Mouse (Mus musculus): ENCODE results near the gene Adamts14.

The Adamts14 gene

DNA sequence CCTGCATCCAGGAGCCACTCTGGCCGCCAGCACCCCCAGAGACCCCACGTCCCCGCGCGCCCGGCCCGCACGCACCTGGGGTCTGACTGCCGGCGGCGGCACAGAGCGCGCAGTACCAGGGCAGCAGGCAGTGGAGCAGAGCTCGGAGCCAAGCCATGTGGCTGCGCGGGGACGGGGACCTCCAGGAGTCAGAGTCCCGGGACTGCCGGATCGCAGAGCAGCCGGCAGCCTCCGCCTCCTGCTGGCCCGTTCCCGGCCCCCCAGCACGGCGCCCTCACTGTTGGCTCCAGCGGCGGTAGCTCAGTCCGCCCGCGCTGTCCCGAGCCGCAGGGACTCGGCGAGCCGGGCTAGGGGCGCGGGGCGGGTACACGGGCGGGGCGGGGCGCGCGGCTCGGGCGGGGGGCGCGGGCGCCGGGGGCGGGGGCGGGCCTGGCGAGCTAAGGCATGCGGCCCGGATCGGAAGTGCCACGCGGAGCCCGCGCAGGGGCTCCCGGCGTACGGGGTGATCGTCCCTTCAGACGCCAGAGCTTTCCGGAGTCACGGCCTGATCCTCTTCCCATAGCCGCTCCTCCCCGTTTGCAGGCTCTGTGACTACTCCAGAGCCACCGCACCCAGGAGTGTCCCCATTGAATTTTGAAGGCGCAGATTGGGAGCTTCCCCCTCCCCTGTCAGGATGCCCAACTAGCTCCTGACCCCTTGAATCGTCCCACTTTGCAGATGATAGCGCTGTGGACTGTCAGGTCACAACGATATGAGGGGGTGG is at the start of gene Adamts14:
Gene Adamts14 (minus strand): TSS at position 358 of the 763 bp plus-strand sequence.
- DNase-seq (ENCODE audit: low spot score) = no peak

DNA sequence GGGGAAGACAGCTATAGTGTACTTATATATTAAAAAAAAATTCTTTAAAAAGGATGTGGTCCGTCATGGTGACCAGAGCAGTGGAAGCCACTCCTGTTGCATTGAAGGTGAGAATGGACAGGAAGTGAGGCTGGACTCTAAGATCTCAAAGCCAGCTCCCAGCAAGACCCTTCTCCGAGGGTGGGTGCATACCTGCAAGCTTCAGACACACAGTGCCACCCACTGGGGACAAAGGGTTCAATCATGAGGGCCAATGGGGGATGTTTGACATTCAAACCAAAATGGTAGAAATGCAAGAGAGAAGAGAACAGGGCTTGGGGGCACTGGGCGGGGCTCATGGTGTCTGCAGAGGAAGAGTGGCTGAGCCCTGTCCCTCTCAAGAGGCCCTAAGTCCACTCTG is 45.3 kb upstream of the Adamts14 start:
- DNase-seq (ENCODE audit: low spot score) = no peak

DNA sequence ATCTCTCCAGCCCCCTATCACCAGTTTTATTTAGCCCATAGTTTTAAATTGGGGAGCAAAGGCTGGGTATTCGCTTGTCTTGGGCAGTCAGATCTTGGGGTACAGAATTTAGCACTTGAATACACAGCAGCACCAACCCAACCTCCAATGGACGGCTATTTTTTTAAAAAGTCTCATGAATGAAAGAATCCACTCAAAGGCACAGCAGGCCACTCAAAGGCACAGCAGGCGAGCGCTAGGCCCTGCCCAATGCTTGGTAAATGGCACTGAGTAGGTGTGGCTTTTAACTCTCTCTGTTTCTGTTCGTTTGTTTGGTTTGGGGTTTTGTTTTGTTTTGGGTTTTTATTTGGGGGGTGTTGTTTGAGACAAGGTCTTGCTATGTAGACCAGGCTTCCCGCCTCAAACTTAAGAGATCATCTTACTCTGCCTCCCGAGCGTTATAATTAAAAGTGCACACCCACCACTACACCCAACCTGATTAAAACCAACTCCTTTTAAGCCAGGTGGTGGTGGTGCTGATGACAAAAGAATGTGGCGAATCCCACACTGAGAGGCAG is 42.2 kb upstream of the Adamts14 start:
- DNase-seq (ENCODE audit: low spot score) = no peak

DNA sequence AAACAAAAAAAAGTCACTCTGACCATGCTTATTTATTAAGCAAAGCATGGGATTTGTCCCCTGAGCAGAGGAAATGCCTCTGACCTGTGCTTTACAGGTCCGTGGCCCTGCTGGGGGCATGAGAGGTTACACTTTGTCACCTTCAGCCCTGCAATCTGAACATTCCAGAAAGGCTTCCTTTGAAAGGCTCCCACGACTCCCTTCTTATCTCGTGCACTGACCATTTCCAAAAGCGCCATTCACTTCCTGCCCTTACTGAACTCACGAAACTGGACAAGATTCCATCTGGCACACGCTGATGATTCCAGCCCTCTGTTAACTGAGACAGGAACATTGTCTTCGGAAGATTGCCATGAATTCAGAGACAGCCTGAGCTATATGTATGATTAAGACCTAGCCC is 40.5 kb upstream of the Adamts14 start:
- no peak for DNase-seq (ENCODE audit: low spot score)

DNA sequence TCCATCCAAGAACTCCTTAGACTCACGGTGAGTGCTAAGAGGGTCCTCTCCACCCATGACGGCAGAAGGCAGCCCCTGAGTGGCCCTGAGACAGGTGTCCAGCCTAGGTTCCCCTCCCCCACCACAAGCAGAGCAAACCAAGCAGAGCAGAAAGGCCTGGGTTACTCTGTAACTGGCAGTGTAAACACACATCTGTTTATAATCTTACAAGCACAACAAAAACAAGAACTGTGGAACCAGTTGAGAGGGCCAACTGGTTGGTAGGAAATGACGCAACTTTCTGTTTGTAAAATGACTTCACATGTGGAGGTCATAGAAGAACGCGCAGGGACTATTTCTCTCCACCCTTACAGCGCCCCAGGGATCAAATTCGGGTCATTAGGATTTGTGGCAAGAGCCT is 39.5 kb upstream of the Adamts14 start:
- DNase-seq (ENCODE audit: low spot score) = peak; percentile 75

DNA sequence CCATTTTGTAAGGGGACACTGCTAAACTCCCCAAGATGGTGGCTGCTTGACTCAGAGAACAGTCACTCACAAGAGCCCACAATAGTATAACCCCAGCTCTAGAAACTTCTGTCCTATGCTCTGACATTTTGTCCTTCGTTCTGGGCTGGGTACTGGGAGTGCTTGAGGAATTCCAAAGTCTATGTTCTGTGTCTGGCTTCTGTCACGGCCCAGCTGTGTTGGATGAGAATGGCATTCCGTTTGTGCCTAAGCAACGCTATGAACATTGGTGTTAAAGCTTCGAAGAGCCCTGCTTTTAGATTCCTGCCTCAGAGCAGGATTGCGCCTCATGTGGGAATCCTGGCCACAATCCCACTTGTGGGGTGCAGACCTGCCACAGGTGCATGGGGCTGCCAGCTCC is 38.9 kb upstream of the Adamts14 start:
- no peak for DNase-seq (ENCODE audit: low spot score)

DNA sequence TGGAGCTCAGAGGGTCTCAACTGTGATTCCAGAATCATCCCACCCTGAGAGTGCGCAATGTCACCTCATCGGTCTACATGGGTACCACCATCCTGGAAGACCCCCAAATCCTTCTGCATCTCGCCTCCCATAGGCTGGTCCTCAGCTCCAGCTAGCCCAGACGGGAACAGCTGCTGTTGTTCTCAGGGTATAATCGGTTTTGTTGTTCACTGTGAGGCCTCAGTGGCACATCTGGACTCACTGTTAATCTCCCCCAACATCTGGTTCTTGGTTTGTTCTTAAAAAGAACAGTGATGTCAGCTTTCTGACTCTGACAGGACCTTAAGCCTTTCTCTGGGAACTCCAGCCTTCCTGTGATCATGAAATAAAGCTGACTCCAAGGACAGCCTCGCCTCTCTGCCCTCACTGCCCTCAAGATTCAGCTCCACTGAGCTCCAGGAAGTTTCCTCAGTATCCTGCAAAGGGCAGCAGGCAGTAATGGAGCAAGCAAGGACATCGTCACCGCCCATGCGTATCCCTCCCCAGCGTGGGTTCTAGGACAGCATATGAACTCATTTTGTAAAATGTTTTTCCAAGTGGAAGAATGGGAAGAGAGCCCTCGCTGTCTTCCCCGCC is 35.6 kb upstream of the Adamts14 start:
- DNase-seq (ENCODE audit: low spot score) = no peak

DNA sequence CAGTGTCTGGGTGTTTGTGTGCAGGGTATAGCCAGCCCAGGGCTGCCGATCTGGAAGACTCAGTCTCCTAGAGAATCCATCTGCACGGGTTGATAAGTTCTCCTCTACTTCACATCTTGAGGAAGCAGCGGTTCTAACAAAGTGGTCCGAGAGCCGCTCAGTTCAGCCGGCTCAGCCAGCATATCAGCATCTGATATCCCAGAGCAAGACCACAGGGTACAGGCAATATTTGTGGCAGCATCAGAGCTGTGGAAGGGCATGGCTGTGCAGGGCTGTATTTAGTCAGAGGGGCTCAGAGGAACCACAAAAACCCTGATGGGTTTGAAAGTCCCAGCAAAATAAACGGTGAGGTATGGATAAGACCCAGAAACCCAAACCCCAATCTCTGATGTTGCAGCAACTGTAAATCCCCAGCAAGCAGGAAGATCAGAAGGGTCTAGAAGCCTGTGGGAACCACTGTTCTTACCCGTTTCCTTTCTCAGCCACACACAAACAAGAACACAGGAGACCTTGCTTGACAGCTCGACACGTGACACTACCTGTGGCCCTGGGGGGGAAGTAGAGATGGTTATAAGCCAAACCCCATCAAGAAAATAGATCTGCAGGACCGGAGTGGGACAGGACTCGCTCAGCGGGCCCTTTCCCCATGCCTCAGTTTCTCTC is 32.8 kb upstream of the Adamts14 start:
- DNase-seq (ENCODE audit: low spot score) = no peak

DNA sequence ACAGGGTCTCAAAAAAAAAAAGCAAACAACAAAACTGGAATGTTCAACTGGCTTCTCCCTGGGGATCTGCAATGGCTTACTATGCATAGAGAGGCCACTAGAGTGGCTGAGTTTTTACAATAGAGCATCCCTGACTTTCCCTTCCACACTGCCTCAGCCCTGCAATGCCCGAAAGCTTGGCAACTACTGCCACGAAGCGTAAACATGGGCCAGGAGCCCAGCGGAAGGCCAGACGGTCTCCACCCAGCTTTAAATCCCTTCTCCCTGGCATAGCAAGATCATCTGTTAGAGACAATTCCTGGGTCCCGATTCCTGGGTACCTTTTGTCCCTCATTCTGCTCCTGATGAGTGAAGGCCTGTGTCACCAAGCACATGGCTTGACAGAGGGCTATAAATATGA is 30.8 kb upstream of the Adamts14 start:
- peak; percentile 19 for DNase-seq (ENCODE audit: low spot score)

DNA sequence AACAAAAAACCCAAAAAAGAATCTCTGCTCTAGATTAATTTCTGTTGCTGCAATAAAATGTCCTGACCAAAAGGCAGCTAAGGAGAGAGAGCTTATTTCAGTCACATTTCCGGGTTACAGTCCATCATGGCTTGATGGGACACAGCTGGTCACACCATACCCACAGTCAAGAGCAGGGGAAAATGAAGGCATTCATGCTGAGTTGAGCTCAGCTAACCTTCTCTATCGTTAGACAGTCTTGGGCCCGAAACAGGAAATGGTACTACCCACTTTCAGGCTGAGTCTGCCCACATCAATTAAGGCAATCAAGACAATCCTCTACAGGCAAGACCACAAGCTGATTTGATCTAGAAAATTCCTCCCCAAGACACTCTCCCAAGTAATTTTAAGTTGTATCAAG is 27.8 kb upstream of the Adamts14 start:
- DNase-seq (ENCODE audit: low spot score) = no peak

DNA sequence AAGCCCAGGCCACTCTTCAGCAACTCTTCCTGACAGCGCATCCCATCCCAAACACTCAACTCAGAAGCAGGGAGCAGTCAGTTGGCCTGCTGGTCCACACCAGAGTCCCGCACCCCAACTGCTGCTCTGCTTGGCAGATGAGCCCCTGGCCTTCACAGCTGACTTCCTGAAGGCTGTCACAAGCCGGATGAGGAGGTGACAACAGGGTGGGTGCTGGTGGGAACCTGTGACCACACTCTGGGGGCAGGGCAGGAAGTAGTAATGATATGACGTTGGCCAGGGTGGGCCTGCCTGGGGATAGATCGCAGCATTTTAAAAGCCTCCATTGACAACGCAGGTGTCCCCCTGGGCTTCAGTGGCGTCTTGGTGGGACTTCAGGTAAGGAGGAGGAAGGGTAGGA is 24.2 kb upstream of the Adamts14 start, which contains the start of gene Prf1:
Gene Prf1 (plus strand): TSS at position 357 of the 400 bp plus-strand sequence.
- no peak for DNase-seq (ENCODE audit: low spot score)

DNA sequence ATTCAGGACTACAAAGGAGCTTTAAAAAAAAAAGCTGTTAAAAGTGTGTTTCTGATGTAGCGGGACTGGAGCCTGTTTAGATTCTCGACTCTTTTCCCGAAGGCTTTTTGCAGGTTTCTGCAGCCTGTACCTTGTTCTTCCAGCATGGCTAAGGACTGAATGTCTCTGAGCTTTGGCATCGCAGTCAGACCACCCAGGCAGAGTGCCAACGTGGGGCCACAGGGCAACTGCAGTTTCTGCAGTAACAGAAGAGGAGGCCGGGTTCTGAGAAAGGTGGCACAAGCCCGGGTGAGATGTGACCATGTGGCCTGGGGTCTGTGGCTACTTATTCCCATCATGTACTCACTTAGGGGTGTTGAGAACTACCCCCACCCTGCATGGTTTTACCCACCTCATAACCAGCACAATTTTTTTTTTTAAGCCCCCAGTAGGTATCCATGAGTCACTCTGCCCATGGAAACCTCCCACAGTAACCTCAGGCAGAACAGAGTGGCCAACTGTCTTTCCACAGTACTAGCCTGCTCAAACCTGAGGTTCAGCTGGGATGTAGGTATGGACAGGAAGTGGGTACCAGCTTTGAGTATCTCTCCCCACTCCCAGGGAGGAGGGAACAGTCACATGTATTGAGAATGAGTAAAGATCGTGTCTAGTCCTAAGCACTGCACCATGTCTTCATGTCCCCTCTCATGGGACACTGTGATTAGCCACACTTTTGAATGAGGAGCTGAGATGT is 23.6 kb upstream of the Adamts14 start:
- DNase-seq (ENCODE audit: low spot score) = no peak

DNA sequence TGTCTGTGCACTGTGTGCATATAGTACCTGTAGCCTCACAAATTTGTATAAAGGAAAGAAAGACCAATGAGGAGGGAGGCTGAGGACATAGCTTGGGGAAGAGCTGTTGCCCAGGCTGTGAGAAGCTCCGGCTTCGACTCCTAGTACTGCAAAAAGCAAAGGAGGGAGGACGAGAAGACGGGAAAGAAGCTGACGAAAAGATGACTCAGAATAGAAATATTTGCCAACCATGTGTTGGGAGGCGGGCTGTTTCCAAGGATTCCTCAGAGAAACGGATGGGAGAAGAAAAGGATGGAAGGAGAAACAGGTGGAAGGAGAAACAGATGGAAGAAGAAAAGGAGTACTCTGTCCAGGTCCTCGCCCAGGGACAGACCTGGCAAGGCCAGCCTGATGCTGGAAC is 21.0 kb upstream of the Adamts14 start:
- DNase-seq (ENCODE audit: low spot score) = no peak

DNA sequence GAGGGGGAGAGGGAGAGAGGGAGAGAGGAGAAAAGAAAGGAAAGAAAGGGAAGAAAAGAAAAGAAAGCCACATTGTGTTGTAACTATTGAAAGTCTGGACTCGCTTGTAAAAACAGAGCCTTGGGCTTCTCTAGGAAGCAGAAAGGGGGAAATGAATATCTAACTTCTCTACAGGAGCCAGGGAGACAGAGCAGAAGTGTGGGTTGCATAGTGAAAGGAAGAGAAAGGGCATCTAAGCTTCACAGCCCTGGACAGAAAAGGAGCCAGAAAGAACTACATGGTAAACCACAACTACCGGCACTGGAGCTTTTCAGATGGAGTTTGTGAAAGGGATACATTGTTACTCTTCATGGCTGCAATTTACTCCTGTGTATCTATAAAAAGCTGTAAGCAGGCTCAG is 17.2 kb upstream of the Adamts14 start:
- DNase-seq (ENCODE audit: low spot score) = no peak

DNA sequence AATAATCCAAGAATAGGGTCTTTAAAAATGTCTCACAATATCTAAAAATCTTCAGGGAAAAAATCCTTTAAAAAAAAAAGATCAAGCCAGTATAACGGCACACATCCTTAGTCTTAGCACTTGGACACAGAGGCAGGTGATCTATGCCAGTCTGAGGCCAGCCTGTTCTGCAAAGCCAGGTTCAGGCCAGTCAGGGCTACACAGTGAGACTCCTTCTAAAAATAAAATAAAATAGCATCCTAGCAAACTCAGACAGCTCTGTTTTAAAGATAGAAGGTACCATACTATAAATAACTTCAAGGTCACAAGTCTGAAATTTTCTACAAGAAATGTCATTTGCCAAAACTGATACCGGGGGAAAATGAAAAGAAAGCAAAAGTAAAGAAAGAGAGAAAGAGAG is 16.8 kb upstream of the Adamts14 start:
- DNase-seq (ENCODE audit: low spot score) = no peak

DNA sequence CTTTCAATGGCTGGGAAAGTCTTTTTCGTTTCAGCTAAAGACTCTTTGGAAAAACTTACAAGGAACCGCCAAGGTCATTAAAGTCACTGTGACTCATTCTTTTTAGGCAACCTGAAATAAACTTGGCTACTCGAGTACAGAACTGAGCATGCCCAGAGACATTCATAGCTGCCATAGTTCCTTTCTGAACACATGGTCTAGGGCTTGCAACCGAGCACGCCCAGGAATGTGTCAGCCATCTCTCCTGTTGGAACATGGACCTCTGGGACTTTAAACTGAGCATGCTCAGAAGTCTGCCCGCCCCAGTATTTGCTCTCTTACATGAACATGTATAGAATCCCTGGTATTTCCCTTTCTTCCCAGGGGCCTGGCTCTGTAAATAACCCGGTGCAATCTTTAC is 13.0 kb upstream of the Adamts14 start:
- peak; percentile 45 for DNase-seq (ENCODE audit: low spot score)

DNA sequence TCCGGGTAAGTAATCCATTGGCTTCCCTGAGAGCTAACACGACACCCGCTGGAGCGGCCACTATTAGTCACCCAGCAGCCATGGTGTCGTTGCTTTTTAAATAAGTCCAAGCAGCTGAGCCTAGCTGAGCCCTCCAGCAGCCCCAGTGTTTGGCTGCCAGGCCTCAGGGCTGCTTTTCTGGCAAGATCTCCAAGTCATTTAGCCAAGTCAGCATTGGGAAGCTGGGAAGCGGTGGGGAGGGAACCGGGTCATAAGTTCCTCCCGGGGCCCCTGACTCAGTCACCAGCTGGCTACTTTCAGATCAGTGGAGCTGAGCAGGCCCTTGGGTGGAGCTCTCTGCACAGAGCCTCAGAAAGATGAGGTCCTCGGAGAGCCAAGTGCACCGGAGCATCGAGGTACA is 12.0 kb upstream of the Adamts14 start:
- peak; percentile 87 for DNase-seq (ENCODE audit: low spot score)

DNA sequence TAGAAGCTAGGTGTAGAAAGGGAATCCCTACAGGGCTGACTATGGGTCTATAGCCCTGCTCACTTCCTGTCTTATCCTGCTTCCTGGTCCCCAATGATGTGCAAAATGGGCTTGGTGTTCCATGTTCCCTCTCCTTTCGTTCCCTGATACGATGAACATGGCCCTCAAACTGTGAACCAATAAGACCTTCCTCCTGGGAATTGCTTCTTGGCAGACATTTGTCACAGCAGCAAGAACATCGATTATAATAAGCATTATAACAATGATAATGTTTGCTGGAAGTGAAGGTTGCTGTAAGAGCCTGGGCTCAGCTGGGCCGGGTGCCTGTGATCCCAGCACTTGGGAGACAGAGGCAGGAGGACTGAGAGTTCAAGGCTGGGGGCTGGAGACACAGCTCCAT is 11.1 kb upstream of the Adamts14 start:
- DNase-seq (ENCODE audit: low spot score) = no peak

DNA sequence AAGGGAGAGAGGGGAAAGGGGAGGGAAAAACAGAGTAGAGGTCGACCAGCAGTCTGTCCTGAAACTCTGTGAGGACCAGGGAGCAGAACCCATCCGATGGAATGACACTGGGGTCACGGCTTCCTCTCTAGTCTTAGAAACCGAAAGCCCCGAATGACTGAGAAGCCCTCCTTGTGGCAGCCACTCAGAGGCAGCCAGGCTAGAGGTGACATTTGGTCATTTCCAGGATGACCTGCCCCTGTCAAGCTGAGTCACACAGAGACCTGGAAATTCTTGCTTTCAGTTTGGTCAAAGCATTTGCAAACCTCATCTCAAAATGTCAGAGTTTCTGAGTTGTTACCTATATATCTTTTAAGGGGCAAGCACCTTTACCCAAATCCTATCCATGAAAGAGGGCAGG is 7.9 kb upstream of the Adamts14 start:
- no peak for DNase-seq (ENCODE audit: low spot score)

DNA sequence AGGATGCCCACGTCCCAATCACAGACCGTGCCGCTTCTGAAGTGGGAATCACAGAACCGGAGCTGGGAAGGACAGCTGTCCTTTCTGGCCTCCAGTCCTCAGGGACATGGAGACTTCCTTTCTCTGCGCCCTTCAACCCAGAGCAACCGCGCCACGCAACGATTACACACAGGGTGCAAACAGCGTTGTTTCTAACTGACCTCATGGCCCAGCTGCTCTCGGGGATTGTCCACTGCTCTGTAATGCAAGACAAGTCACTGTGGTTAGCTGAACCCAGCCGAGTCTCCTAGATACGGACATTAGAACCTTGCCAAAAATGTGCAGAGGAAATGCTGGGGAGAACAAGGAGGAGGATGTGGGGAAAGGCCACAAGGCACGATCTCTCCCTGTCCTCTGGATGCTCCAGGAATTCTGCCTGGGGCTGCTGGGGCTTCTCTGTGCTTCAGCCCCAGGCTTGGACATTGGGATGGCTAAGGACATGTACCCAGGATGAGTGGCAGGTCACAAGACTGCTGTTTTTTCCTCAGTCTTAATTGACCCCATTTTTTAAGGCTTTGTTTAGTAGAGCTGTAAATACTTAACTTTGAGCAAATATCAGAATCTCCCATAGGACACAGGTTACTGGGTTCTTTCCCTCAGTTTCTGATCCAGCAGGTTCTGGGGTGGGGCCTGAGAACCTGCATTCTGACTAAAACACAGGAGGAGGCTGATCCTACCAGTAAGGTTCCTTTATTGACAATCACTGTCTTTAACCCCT is 4.9 kb upstream of the Adamts14 start:
- DNase-seq (ENCODE audit: low spot score) = peak; percentile 92

DNA sequence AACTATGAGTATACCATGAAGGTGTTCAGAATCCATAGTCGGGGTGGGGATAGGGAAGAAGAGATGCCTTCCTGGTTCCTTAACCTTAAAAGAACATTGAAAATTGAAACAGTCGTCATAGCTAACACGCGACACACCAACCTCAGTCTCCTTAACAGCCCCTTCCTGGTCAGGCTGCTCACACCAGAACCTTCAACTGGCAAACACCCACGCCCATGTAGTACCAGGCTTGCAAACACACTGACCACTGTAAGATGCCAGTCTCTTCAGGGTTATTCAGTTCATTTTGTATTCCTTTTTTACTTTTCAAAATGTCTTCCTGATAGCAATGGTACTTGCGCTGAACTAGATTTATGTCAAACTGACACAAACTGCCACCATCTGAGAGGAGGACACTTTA is 3.8 kb upstream of the Adamts14 start:
- DNase-seq (ENCODE audit: low spot score) = no peak

Measured in adipocyte (in vitro differentiated cells).